Mouse (Mus musculus) megakaryocyte, embryonic 14.5 days (primary cell): Measurements from ENCODE around the gene Zfr2.

Experiments
- FLI1 ChIP-seq: IDR thresholded peaks from 2 replicates; pipeline ENCODE4 v1.6.1; 2012; ENCODE audit warnings: low read length, inconsistent platforms, mixed read lengths
- GATA1 ChIP-seq: IDR thresholded peaks from 3 replicates; pipeline ENCODE4 v1.6.1; 2012; ENCODE audit warnings: mixed read lengths, low read length, inconsistent platforms, borderline replicate concordance

DNA sequence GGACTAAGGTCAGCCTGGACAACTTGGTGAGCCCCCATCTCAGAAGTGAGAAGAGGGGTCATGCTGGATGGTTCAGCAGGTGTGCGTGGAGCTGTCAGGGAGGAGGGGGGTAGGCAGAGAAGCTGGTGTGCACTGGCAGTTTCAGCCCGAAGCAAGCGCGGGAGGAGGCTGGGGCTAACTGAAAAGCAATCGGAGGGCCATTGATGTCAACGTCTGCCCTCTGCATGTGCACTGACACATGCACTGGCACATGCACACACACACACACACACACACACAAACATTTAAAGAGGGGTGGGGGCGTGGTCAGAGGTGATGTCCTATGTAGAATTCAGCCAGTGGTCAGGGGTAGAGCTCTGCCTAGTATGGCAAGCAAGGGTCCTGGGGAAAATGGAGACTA lies 1.5 kb upstream of the Zfr2 start:
- TF ChIP-seq GATA1 (no peak), FLI1 (no peak)
